ENCODE assay signal across 8 mouse cellular contexts in the genomic region with DNA sequence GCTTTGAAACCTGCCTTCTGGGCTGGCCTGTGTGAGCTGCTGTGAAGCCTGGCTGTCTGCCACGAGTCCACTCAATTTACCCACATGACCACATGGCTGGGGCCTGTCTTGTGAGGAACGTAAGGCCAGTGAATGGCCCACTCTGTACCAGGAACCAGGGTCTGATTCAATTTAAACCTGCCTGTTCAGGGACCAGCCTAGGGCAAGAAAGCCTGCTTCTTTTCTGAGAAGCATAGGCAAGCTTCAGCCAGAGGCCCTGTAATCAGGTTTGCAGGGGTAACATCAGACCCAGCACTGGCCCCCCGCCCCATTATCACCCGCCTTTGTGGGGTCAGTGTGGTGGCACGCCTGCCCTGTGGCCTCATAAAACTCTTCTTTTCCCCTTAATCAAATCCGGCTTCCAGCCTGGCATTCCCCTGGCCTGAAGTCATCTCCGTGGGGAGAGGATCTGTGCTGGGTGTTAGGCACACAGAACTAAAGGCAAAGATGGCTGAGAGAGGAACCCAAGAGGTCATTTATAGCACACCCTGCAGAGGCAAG.
DNase-seq lines count a peak whose midpoint lies in the region; ATAC-seq lines count a peak whose summit lies in the region.

No protein-coding gene starts in this region.

- DNase-seq in layer of hippocampus, postnatal 10 days (ENCODE audit: low spot score in 2 of 2): peak; percentile 43 to 51
- DNase-seq in layer of hippocampus, adult 18-20 months (ENCODE audit: low spot score in 2 of 2): no peak
- DNase-seq in forebrain, embryonic 11.5 days (ENCODE audit: low spot score): no peak
- no peak for DNase-seq in cerebellum, postnatal 36 days
- no peak for DNase-seq in left cerebral cortex, adult 11 months (ENCODE audit: low spot score)

- H3K9me3 ChIP-seq in forebrain, embryonic 11.5 days (ENCODE audit: control insufficient read depth, low read length): no peaks in the 10 kb centered on the region
- no peaks in the 10 kb centered on the region for H3K9me3 ChIP-seq in hindbrain, embryonic 13.5 days
- H3K9me3 ChIP-seq in lung, embryonic 15.5 days: no peaks in the 10 kb centered on the region

- no peak overlapping the region for H3K27ac ChIP-seq in forebrain, embryonic 11.5 days (ENCODE audit: low read depth, low read length)
- H3K27ac ChIP-seq in hindbrain, embryonic 13.5 days: no peak overlapping the region; the same call in 1 of the 2 replicates
- no peak overlapping the region for H3K27ac ChIP-seq in lung, embryonic 15.5 days

- no peak overlapping the region for H3K4me2 ChIP-seq in forebrain, embryonic 11.5 days (ENCODE audit: low read depth, low read length, severe bottlenecking)
- H3K4me2 ChIP-seq in hindbrain, embryonic 13.5 days: no peak overlapping the region
- no peak overlapping the region for H3K4me2 ChIP-seq in lung, embryonic 15.5 days

- H3K4me1 ChIP-seq in forebrain, embryonic 11.5 days (replicated peaks; ENCODE audit: control insufficient read depth, insufficient read depth, low read length): no peaks in the 10 kb centered on the region
- H3K4me1 ChIP-seq in hindbrain, embryonic 13.5 days (replicated peaks): peaks cover 26% of the 10 kb centered on the region
- no peaks in the 10 kb centered on the region for H3K4me1 ChIP-seq in lung, embryonic 15.5 days

- H3K36me3 ChIP-seq in forebrain, embryonic 11.5 days (ENCODE audit: control insufficient read depth, insufficient read depth, low read length): no peaks in the 10 kb centered on the region
- no peaks in the 10 kb centered on the region for H3K36me3 ChIP-seq in hindbrain, embryonic 13.5 days
- H3K36me3 ChIP-seq in lung, embryonic 15.5 days: no peaks in the 10 kb centered on the region

- peak; percentile 51; the same call in 1 of the 2 replicates for ATAC-seq in forebrain, embryonic 11.5 days (replicated peaks; ENCODE audit: low FRiP score)
- peak; percentile 87 for ATAC-seq in hindbrain, embryonic 13.5 days (ENCODE audit: low FRiP score)
- peak; percentile 90 for ATAC-seq in lung, embryonic 15.5 days (ENCODE audit: borderline replicate concordance, extremely low read depth, low FRiP score, low TSS enrichment)
- no peak for ATAC-seq in megakaryocyte-erythroid progenitor cell, adult 5-6 weeks (replicated peaks; ENCODE audit: low FRiP score, low TSS enrichment, poor library complexity, severe bottlenecking)

- no peak overlapping the region for H3K4me3 ChIP-seq in forebrain, embryonic 11.5 days (ENCODE audit: low read depth, low read length)
- no peak overlapping the region for H3K4me3 ChIP-seq in hindbrain, embryonic 13.5 days
- no peak overlapping the region for H3K4me3 ChIP-seq in lung, embryonic 15.5 days

- no peak overlapping the region for H3K9ac ChIP-seq in forebrain, embryonic 11.5 days (ENCODE audit: low read length)
- H3K9ac ChIP-seq in hindbrain, embryonic 13.5 days: no peak overlapping the region
- H3K9ac ChIP-seq in lung, embryonic 15.5 days: no peak overlapping the region

- 47% methylated on average over 7 of the region's 7 CpGs for WGBS in forebrain, embryonic 11.5 days
- 51% methylated on average over 7 of the region's 7 CpGs for WGBS in hindbrain, embryonic 13.5 days
- 41% methylated on average over 7 of the region's 7 CpGs for WGBS in lung, embryonic 15.5 days

- H3K27me3 ChIP-seq in forebrain, embryonic 11.5 days (ENCODE audit: control insufficient read depth, insufficient read depth, low read length): no peaks in the 10 kb centered on the region
- H3K27me3 ChIP-seq in hindbrain, embryonic 13.5 days: no peaks in the 10 kb centered on the region
- H3K27me3 ChIP-seq in lung, embryonic 15.5 days: no peaks in the 10 kb centered on the region

Comparison
In these comparisons a context has a peak if more than half of its experiments do, and no peak if none do; other contexts are left out.
1. DNase-seq: peak in layer of hippocampus, postnatal 10 days (2 of 2); none in layer of hippocampus, adult 18-20 months (0 of 2), forebrain, embryonic 11.5 days (single experiment), cerebellum, postnatal 36 days (0 of 2) and left cerebral cortex, adult 11 months (single experiment).